In genomic region chr5:122157827-122158381, GRCm38 (mm10) we compare ENCODE assay signal across 7 mouse cellular contexts. TPM values are rescaled to one million over a fixed set of nuclear protein-coding genes. Genes with fewer than 3 reads are reported as not detected.
DNase-seq lines count a peak whose midpoint lies in the region; ATAC-seq and TF ChIP-seq lines count a peak whose summit lies in the region.

TSS of gene Ppp1cc (plus strand) at chr5:122158278.

- intact Hi-C loops in gastrocnemius, postnatal 14 days (cut with DNase I; ENCODE audit: low total_unique reads): no loop called here
- intact Hi-C loops in left cerebral cortex, postnatal 25 days (cut with DNase I): loop anchor here (1.0 to 10.0 kb wide), 3 partner anchors 13 to 443 kb away; partner anchors contain the start of gene Atxn2

- H3K4me1 ChIP-seq in cortical plate, adult 2 months (ENCODE audit: control insufficient read depth, insufficient read depth, low read length): peaks cover 12% of the 10 kb centered on the region
- peaks cover 58% of the 10 kb centered on the region for H3K4me1 ChIP-seq in midbrain, embryonic 10.5 days

- peak within 1 kb of the TSS; percentile 97 for H3K4me3 ChIP-seq in cortical plate, adult 2 months (ENCODE audit: insufficient read depth, low read length)
- H3K4me3 ChIP-seq in midbrain, embryonic 10.5 days: peak within 1 kb of the TSS; percentile 96

- H3K27me3 ChIP-seq in midbrain, embryonic 10.5 days (ENCODE audit: low read depth, poor library complexity, severe bottlenecking): peaks cover 17% of the 10 kb centered on the region; the same call in 1 of the 2 replicates

- H3K27ac ChIP-seq in cortical plate, adult 2 months (ENCODE audit: insufficient read depth, low read length): peak within 1 kb of the TSS; percentile 81
- H3K27ac ChIP-seq in midbrain, embryonic 10.5 days (replicated peaks): peak within 1 kb of the TSS; percentile 98

- H3K9me3 ChIP-seq in midbrain, embryonic 10.5 days (replicated peaks): no peaks in the 10 kb centered on the region

- under 1% methylated on average over 54 of the region's 54 CpGs for WGBS in midbrain, embryonic 10.5 days

- peak; percentile 40; the same call in 1 of the 2 replicates for TF ChIP-seq POLR2A in cortical plate, adult 2 months (IDR thresholded peaks at IDR 0.05; ENCODE audit: extremely low read depth, insufficient read depth, low read length)

- DNase-seq in adipocyte (ENCODE audit: low spot score): peak; percentile 90
- peak; percentile 93 for DNase-seq in gastrocnemius, postnatal 14 days
- peak; percentile 91 to 94 for DNase-seq in left cerebral cortex, postnatal 25 days (ENCODE audit: low spot score in 2 of 2)
- DNase-seq in midbrain, embryonic 10.5 days (ENCODE audit: low spot score): peak; percentile 98
- DNase-seq in right cerebral cortex, postnatal 4 days: peak; percentile 98

- peak; percentile 75 for ATAC-seq in inflammation-experienced regulatory T-cells, adult 6 months

- H3K36me3 ChIP-seq in midbrain, embryonic 10.5 days: peaks cover 36% of the 10 kb centered on the region

- TF ChIP-seq CTCF in cortical plate, adult 2 months (IDR thresholded peaks at IDR 0.05; ENCODE audit: extremely low read depth, insufficient read depth, low read length): no peak

RNA-seq across cellular contexts. Expression of gene Ppp1cc, which starts in this region (rescaled TPM):
- 186 and 195 TPM in 2 replicates for polyA plus RNA-seq in cortical plate, adult 2 months (2012; rRNA removed)
- 100 to 1,000 TPM; 110 TPM for total RNA-seq in gastrocnemius, postnatal 14 days (2021)
- 10 to 100 TPM; 57.8 to 90.1 (median 81.4) TPM for polyA plus RNA-seq in inflammation-experienced regulatory T-cells, adult 6 months (2017; shearing (Covaris generic))
- 100 to 1,000 TPM; 169 to 202 TPM for total RNA-seq in left cerebral cortex, postnatal 25 days (2021)
- polyA plus RNA-seq in midbrain, embryonic 10.5 days (2016; fragmentation: Nextera tagmentation; extraction: Ambion mirVana): 320 and 339 TPM in 2 replicates

Comparison
In these comparisons a context has a peak if more than half of its experiments do, and no peak if none do; other contexts are left out.
1. Peak in every context shown above with its lines: DNase-seq, ATAC-seq, H3K4me3 ChIP-seq and H3K27ac ChIP-seq.